Mouse (Mus musculus): ENCODE measurements around the gene 4930467E23Rik.
"Not testable (repeated sequence)": the region's sequence is repeated elsewhere in the genome, so short reads cannot be mapped to it uniquely, and the experiment has no call there.

DNA sequence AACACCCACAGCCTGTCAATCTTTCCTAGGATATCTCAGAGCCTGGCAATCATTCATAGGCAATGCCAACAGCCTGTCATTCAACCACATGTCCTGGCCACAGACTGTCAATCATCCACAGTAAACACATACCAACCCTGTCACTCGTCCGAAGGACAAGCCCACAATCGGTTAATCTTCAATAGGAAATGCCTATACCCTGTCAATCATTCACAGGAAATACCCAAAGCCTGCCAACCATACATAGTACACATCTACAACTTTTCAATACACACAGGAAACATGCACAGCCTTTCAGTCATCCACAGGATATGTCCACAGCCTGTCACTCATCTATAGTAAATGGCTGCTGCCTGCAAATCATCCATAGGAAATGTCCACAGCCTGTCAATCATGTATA is 9.9 kb upstream of the 4930467E23Rik start:
- not testable (repeated sequence) for TF ChIP-seq POLR2A (IDR thresholded peaks at IDR 0.05; ENCODE audit: insufficient read depth, low read depth, low read length); CTCF (IDR thresholded peaks at IDR 0.05)

Measured in heart, adult 2 months (tissue).